Mouse (Mus musculus) brain, embryonic 14.5 days (tissue): Measurements from ENCODE around the gene 1700021F05Rik. TPM values are rescaled to one million over a fixed set of nuclear protein-coding genes. Genes with fewer than 3 reads are reported as not detected.
"Not testable (repeated sequence)": the region's sequence is repeated elsewhere in the genome, so short reads cannot be mapped to it uniquely, and the experiment has no call there.

Source experiments
- DNase-seq: peaks from one replicate; pipeline ENCODE4 v3.0.0-alpha.2; 2011; ENCODE audit warnings: low read depth
- CTCF ChIP-seq: fragments of 200-500 bp; IDR thresholded peaks from 2 replicates; pipeline ENCODE4 v1.5.1; 2012; ENCODE audit warnings: inconsistent platforms, mild to moderate bottlenecking, moderate library complexity, borderline replicate concordance; ENCODE audit not compliant: insufficient read depth, insufficient read length; ENCODE audit errors: extremely low read depth
- POLR2A ChIP-seq: fragments of 200-500 bp; IDR thresholded peaks from 2 replicates; pipeline ENCODE4 v1.6.1; 2012; ENCODE audit warnings: mild to moderate bottlenecking, inconsistent platforms, borderline replicate concordance; ENCODE audit not compliant: poor library complexity, insufficient read depth, insufficient read length, severe bottlenecking; ENCODE audit errors: extremely low read depth
- polyA plus RNA-seq: library from polyadenylated mRNA; depleted of rRNA; stranded (reverse); fragments of >200 nt; gene quantifications from 2 replicates; pipeline ENCODE4 v1.2.3, GENCODE M21; 2012

The 1700021F05Rik gene
- polyA plus RNA-seq, 1 experiment = 26.4 TPM

DNA sequence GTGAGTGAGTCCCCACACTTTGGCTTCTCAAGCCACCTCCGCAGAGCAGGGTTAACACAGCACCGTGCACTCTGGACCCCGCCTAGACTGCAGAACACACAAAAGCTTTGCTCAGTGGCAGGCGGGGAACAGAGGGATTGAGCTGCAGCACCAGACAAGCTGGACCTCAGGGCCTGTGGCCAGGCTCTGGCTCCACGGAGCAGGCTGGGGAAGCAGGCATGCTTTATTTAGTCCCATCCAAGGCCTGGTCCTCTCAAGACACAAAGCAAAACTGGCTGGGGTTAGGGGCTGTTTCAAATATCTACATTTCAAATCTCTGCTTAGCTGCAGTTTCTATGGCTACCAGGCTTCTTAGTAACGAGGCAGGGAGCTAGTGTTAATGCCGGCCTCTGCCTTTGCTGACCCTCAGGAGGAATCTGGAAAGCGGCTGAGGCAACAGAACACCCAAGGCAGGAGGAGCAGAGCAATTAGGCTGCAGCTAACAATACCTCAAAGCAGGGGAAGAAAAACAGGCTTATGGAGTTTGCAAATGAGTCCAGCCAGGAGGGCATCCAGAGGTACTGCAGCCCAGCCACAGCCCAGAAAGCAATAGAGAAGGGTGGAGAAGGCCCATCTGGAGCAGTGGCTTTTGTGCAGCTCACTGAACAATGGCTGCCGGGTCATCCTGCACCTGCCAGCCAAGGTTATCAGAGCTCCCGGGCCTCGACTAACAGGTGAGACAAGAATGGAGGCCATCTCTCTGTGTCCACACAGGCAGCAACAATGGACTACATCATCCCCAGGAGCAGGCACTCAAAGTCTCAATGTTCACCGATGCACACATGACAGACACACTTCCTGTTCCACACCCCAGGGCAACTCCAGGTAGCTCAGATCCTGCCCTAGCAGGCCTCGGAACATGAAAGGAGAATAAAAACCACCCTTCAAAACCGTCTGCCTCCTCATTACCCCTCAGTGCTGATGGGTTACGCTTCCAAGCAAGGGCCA is 13.2 kb downstream of the 1700021F05Rik start:
- no peak for TF ChIP-seq POLR2A
- peak; percentile 40; the same call in 1 of the 2 replicates for TF ChIP-seq CTCF
- peak; percentile 90 for DNase-seq

DNA sequence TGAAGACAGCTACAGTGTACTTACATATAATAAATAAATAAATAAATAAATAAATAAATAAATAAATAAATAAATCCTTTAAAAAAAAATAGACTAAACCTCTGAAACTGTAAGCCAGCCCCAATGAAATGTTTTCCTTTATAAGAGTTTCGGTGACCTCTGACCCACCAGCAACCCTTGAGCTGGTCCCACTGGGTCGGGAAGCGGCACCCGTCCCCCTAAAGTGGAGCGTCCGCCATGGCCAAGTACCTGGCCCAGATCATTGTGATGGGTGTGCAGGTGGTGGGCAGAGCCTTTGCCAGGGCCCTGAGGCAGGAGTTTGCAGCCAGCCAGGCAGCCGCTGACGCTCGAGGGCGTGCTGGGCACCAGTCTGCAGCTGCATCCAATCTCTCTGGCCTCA is 16.9 kb downstream of the 1700021F05Rik start, which contains the start of gene Gm9803:
TSS of gene Gm9803 (plus strand) at position 154 of the 400 bp plus-strand sequence.
- DNase-seq = not testable (repeated sequence)

DNA sequence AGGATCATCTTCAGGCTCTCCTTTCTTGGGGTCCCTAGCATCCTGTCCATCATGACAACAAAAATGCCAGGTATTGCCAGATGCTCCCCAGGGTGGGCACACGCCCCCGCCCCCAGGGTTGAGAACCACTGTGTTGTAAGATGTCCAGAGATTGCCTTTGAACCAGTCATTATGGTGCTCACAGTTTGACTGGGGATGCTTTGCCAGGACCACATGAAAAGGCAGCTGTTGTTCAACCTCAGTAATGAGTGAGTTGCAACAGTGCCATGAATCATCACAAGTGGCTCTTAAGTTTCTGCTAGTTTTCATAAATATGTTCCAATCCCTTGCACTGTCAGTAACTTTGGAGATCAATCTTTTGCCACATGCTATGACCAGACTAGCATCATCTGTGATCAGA is 20.8 kb downstream of the 1700021F05Rik start:
- no peak for DNase-seq
- TF ChIP-seq POLR2A (no peak), CTCF (no peak)

DNA sequence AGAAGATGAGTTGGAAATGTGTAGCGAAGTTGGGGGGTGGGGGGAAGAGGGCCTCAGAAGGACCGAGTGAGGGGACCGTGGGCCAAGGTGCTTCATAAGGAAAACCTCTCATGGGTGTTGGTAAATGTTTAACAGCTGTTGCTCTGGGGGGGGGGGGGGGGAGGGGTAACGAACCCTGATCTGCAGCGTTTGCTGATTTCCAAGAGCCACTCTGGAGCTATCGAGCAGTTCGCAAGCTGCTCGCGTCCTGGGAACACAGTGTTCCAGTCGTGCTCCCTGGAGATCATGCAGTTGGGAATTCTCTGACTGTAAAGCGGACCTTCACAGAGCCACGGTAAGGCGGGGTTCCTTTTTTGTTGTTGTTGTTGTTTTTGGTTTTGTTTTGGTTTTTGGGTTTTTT is 22.4 kb downstream of the 1700021F05Rik start:
- TF ChIP-seq CTCF (no peak), POLR2A (no peak)

DNA sequence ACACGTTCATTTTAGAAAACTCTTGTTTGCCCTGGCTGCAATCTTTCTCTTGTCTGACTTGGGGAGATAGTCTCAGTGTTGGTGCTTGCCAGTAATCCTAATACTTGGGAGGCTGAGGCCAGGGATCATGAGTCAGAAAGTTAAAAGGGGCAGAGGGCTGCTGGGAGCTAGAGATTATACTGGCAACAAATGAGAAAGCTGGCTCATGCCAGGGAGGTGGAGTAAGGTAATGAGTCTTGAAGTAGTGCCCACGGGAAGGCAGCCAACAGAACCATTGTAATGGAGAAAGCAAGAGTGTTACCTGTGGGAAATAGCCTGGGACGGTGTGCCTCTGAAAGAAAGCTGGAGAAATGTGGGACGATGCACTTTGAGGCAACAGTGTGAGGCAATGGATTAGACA is 23.0 kb downstream of the 1700021F05Rik start:
- peak; percentile 25 for DNase-seq
- TF ChIP-seq POLR2A (no peak), CTCF (no peak)

More for the DNA sequence above, 22.4 kb downstream of the 1700021F05Rik start:
- DNase-seq = no peak

DNA sequence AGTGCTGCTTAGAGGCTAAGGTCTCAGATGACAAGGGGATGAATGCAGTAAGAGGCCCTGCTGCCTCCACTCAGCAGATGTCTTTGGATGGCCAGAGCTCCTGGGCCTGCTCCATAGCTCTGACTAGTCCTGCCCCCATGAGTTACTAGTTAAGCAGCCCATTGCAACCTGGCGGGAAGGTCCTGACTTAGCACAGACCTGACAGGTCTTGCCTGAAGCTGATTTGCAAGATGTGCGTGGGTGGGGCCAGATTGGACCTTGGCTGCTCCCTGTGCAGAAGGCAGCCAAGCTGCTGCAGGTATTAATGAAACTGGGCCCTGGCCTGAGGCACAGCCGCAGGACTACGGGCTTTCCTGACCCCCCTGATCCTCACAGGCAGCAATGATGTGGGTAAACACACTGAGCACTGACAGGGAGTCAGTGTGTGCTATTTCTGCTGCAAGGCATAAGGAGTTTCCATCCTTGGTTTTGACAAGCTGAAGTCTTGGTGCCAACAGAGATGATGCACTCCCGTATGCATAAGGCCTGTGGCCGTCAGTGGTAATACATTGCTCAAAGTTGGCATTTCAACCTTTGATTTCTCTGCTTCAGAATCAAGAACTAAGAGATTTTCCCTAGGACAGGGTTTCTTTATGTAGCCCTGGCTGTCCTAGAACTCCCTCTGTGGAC is 23.7 kb downstream of the 1700021F05Rik start:
- no peak for DNase-seq
- TF ChIP-seq CTCF = no peak
- no peak for TF ChIP-seq POLR2A

DNA sequence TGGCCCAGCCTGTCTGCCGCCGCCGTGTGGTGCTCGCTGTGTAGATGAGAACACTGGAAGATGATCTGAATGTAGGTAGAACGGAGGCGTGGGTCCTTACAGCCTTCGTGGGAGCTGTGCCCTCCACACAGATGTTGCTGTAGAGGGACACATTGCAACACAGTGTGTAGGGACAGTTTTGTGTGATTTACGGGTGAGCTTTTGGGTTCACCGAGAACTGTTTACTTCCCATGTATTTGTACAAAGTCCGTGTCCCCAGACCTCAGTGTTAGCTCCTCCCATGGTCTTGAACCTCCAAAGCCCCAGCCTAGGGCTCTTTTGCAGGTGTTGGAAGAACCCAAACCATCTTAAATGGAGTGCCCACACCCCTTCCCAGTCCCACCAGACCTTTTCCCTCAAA is 27.8 kb downstream of the 1700021F05Rik start:
- TF ChIP-seq CTCF (no peak), POLR2A (no peak)
- DNase-seq = no peak

DNA sequence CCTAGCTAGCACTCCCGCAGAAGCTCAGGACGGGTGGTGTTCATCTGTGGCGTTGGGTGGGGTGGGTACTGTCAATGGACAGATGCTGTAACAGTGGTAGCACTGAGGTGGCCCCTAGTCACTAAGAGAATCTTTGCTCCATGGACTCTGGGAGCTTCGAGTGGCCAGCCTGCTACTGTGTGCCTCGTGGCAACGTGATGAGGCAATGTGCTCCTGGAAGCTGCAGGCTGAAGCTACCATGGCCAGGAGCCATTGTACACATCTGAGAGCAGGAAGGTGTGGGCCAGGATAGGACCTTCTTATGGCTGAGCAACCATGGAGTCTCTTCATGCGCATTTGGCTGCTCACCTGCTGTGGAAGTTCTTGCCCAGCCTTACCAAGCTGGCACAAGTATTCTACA is 31.6 kb downstream of the 1700021F05Rik start:
- no peak for TF ChIP-seq POLR2A
- no peak for TF ChIP-seq CTCF
- no peak for DNase-seq

DNA sequence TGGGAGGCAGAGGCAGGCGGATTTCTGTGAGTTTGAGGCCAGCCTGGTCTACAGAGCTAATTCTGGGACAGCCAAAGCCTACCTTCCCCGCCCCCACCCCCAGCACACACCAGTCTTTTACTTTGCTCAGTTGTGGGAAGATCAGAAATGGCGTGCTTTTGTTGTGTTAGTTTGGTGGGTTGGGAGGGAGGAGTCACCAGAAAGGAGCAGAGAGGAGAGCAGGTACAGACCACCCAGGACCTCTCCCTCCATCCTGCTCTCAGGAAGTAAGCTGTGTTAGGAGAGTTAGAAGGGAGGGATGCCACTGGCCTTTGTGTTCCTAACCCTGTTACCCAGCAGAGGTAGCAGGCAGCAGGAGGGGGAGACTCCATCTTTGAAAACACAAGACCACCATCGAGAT is 33.7 kb downstream of the 1700021F05Rik start:
- no peak for DNase-seq
- no peak for TF ChIP-seq CTCF
- TF ChIP-seq POLR2A = no peak

DNA sequence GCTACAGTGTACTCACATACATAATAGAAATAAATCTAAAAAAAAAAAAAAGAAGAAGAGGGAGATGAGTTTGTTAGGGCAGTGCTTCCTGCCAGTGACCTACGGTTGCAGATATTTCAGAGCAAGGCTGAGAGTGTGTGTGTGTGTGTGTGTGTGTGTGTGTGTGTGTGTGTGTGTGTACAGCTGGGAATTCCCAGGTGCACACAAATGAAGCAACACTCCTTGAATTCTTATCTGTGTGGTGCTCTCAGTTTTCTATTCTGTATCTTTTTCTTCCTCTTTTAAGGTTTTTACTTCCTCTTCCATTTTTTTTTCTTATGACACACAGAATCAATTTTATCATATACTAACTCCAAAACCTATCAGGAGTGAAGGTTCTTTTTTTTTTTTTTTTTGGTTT is 36.5 kb downstream of the 1700021F05Rik start:
- no peak for DNase-seq
- TF ChIP-seq POLR2A (no peak), CTCF (no peak)

DNA sequence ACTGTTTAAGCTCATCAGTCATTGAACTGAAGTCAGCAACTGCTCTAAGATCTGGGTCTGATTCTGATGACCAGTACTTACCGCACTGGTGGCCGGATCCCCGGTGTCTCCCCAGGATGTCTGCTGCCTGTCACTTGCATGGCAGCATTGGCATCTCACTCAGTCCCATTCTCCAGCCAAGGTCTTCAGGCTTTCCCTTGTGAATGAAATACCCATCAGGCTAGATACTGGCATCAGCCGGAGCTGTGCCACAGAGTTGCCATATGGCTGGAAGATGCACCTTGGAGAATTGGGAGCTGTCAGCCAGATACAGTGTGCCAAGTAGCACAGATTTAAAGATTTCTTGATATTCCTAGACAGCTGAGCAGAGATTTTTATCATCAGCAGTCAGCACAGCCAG is 38.2 kb downstream of the 1700021F05Rik start:
- DNase-seq = peak; percentile 68
- TF ChIP-seq POLR2A (no peak), CTCF (no peak)

DNA sequence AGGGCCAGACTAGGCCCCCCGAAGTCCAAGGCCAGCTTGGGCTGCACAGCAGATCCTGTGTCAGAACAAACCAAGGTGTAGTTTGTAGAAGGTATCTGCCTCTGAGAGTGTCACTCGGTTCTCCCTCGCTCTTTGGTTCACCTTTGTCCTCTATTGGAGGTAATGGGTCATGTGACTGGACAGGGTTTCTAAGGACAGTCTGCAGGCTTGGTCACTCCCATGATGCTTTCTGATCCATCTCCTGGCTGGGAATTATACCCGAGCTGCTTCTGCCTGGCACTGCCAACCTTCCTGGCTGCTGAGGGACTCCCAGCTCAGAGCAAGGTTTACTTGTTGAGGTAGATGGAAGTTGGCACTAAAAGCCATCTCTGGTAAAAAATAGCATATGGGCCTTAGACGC is 49.9 kb downstream of the 1700021F05Rik start:
- TF ChIP-seq POLR2A (no peak), CTCF (no peak)
- no peak for DNase-seq

DNA sequence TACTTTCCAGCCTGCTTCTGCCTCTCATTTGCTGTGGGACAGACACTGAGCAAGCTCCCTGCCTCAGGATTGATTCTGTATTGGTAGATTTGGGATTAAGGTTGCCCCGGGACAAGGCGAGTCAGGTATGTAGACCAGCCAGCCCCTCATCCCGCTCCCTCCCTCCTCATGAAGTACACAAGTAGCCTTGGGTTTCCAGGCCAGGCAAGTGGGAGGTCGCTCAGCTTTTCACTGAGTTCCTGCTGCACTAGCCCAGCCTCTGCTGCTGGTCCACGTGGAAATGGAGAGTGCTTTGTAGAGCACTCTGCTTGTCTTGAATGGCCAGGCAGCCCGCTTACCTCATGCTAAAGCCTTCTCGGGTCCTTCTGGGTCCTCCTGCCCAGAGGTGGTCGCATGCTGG is 50.8 kb downstream of the 1700021F05Rik start:
- TF ChIP-seq CTCF (no peak), POLR2A (no peak)
- no peak for DNase-seq
